Mouse (Mus musculus): ENCODE data around the gene Ube2cbp.

The Ube2cbp gene

DNA sequence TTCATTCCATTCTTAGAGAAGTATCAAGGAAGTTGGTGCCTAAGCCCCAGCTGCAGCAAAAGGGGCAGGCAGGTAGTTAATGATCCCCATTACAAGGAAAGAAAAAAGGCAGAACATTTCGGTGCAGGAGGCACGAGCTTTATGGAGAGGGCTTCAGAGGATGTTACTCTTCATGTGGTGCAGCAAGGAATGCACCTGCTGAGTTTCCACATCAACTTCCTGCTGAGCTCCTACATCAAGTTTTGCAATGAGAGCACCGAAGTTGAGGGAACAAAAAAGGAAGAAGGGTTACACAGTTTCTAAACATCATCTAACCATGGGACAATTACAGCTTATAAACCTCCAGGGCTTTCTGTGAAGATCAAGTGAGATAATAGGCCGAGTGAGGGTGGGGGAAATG, 156.1 kb downstream of the Ube2cbp start:
- DNase-seq, result no peak

- DNase-seq, result no peak
Measured at GRCm38 (mm10) chr9:86306556-86306955, 158.2 kb downstream of the Ube2cbp start.

- DNase-seq, result no peak
Measured at GRCm38 (mm10) chr9:86301407-86301806, 163.3 kb downstream of the Ube2cbp start.

GRCm38 (mm10) chr9:86298596-86298995, 166.2 kb downstream of the Ube2cbp start:
- no peak for DNase-seq

GRCm38 (mm10) chr9:86298131-86298530, 166.6 kb downstream of the Ube2cbp start:
- DNase-seq, result no peak

DNA sequence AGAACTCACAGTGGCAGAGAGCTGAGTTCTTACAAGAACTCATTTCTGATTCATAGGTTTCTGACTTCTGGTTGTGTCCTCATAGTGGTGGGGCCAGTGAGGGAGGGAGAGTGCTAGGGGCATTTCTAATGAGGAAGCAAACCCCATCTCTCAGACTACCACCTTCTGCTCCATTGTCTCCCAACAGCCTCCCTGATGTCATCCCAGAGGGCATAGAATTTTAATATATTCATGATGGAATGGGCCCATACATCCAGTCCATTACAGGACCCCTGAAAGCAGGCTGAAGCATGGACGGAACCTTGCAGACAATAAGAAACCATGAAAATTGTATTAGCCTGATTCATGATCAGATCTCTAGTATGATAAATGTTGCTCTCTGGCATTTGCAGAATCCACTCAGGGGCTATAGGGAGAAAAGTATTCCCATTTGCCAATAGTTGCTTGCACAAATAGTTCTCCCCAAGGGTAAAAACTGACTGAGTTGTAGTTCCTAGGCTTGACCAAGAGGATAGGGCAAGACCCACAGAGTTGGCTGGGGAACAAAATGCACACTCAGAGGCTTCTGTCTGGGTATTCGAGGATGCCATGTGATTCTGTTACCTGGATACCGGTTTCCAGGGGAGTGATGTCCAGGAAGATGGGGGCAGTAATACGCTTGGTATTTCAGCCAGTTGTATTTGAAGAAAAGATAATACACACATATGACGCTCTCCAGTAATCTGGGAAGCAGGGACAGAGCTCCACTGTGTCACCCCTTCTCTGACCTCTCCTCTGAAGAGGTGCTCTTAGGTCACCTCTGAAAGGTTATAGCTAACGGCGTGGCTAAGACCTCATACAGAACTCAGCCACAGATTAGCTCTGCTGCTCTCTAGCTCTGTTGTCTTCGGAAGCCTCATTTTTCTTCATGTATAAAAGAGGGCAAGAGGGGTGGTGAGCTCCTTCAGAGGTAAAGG, 167.8 kb downstream of the Ube2cbp start:
- DNase-seq, result no peak

- no peak for DNase-seq
Measured at GRCm38 (mm10) chr9:86287570-86287954, 177.2 kb downstream of the Ube2cbp start.

GRCm38 (mm10) chr9:86286830-86287569, 177.8 kb downstream of the Ube2cbp start:
- DNase-seq, result no peak

DNA sequence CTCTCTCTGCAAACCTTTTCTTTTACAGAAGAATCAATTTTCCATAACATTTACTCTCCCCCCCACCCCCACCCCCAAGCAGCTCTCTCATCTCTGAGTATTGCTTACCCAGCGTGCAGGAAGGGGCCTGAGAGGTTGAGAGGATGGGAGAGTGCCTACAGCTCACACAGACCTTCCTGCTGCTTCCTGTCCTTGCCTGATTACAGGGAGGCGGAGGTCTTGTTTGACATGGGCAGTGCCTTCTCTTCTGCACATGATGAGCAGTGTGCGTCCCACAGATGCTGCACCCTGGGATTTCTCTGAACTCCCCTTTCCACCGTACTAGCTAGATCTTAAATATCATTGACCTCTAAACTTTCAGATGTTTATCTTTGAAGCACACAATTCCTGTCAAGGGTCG, 182.2 kb downstream of the Ube2cbp start:
- DNase-seq, result no peak

GRCm38 (mm10) chr9:86281147-86281467, 183.6 kb downstream of the Ube2cbp start:
- no peak for DNase-seq

DNA sequence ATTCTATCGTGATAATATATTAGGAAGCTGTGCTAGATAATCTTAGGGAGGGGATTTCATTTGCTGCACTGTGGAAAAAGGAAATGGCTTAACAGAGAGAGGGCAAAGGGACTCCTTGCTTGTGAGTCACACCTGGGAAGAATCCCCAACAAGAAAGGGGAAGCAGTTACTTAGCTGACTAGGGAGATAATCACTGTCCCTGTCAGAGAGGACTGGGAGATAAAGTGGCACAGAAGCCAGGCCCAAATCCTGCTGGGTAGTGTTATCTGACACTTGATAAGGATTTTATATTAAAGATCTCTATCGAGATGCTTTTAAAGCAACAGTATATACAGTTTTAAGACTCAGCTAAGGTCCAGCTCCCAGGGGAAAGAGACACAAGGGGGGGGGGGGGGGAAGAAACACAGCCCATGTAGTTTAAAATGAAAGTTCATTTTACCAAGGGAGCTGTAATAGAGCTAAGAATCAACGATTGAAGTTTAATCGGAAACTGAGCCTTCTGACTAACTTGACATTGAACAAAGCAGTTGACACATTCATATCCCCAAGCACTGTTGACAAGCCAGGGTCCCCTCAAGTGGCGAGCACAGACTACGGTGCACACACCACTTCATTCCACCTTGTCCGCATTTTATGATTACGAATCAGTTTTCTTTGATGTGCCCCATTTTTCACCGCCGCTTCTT, 184.1 kb downstream of the Ube2cbp start:
- DNase-seq, result no peak

DNA sequence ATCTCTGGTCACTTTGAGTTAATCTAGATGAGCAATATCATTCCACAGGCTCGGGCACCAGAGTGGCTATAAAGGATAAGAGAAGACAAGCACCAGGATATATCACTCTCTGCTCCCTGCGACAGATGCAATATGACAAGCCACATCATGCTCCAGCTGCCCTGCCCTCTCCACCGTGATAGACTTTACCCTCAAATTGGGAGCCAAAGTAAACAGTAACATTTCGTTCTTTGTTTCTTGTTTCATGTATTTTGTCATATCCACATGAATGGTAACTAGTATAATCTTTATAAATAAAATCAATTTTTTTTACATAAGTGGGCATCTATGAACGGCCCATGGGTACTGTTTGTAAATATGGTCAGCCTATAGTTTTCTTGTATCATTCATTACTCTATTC, 195.2 kb downstream of the Ube2cbp start:
- DNase-seq, result no peak

DNA sequence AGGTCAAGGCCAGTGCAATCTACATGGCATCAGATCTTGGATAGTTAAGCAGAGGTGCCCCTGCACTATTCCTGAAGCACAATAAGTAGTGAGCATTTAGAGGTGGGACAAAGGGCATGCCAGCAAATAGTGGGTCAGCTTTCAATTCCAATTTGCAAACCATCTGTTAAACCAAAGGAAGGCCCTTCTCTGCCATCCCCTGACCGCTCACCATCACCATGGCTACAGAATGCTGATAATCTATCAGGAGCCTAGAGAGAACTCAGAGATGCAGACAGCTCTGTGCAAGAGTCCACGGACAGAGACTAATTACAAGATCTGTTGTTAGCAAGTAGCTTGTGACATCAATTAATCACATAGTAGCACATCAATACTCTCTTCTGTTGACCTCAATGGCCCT, 198.1 kb downstream of the Ube2cbp start:
- no peak for DNase-seq
